Mouse (Mus musculus): ENCODE data around the gene Als2. TPM values are rescaled to one million over a fixed set of nuclear protein-coding genes. Genes with fewer than 3 reads are reported as not detected.

The Als2 gene
- 2.6 and 3.2 TPM in 2 replicates for polyA plus RNA-seq (2015; fragmentation: Nextera tagmentation; extraction: Ambion mirVana)

DNA sequence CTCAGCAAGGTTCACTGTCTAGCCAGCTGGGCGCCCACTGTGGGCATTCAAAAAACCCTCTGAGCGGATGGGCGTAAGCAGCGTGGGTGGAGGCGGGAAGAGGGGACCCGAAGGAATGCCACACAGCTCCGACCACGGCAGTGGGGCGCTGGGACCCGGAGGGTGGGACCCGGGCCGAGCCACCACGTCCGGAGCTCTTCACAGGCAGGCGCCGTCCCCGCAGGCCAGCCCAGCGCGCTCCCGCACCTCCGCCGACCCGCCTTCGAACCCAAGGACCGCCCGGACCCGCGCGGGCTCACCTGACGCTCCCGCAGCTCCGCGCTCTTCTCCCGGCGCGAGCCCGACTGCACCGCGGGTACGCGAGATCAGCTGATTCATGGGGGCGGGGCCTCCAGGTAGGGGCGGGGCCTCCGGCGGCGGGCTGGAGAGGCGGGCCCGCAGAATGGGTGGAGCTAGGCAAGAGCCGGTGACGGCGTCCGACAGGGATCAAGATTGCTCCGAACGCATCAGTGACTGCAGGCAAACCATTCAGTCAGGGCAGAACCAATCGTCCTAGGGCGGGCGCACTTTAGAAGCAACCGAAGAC is at the start of gene Als2:
Gene Als2, minus strand, starts transcription at position 376 of the 586 bp plus-strand sequence.
- no peak for TF ChIP-seq CTCF (IDR thresholded peaks at IDR 0.05; ENCODE audit: low read depth)
- under 1% methylated on average over 58 of the region's 58 CpGs for WGBS
- Histone ChIP-seq H3K9ac (ENCODE audit: low read depth, low read length) (peak within 1 kb of the TSS; percentile 75), H3K4me2 (replicated peaks; ENCODE audit: low read depth) (peak within 1 kb of the TSS; percentile 94), H3K9me3 (ENCODE audit: control insufficient read depth) (no peaks in the 10 kb centered on the region), H3K36me3 (ENCODE audit: control insufficient read depth, insufficient read depth) (no peaks in the 10 kb centered on the region), H3K4me3 (ENCODE audit: low read depth, low read length) (peak within 1 kb of the TSS; percentile 77), H3K4me1 (replicated peaks; ENCODE audit: control insufficient read depth, insufficient read depth, low read length) (peaks cover 2% of the 10 kb centered on the region; the same call in 1 of the 2 replicates), H3K27ac (ENCODE audit: low read depth, low read length) (peak within 1 kb of the TSS; percentile 51), H3K27me3 (replicated peaks; ENCODE audit: control insufficient read depth, insufficient read depth, low read length) (no peaks in the 10 kb centered on the region)
- peak; percentile 96 for ATAC-seq

DNA sequence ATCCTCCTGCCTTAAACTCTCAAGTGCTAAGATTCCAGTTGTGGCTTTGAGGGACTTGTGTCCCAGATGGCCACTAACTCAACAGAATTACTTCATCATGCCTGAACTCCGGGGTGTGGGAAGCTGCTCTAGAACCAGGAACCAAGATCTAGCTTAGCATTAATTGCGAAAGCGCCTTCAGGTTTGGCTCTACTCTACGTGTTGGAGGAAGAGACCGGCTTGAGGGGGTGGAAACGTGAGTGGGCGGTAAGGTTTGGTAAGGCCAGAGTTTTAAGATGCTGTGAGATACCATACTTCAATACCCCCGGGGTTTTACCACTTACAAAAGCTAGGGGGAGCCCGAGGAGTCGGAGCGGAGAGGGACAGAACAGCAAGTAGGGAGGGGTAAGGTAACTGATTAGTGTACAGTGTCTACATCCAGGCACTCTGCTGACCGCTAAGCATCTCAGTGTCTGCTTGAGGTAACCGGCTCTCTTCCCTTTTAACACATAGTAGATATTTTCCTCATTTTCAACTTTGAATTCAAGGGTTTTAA is 49.4 kb upstream of the Als2 start:
- ATAC-seq: no peak
- peak; percentile 56 for TF ChIP-seq CTCF (IDR thresholded peaks at IDR 0.05; ENCODE audit: low read depth)
- no peaks in the 10 kb centered on the region for H3K27me3 ChIP-seq (replicated peaks; ENCODE audit: control insufficient read depth, insufficient read depth, low read length)
- H3K4me3 ChIP-seq (ENCODE audit: low read depth, low read length): no peak overlapping the region
- no peaks in the 10 kb centered on the region for H3K9me3 ChIP-seq (ENCODE audit: control insufficient read depth)
- no peak overlapping the region for H3K4me2 ChIP-seq (replicated peaks; ENCODE audit: low read depth)
- no peak overlapping the region for H3K27ac ChIP-seq (ENCODE audit: low read depth, low read length)
- H3K36me3 ChIP-seq (ENCODE audit: control insufficient read depth, insufficient read depth): no peaks in the 10 kb centered on the region
- H3K9ac ChIP-seq (ENCODE audit: low read depth, low read length): no peak overlapping the region
- H3K4me1 ChIP-seq (replicated peaks; ENCODE audit: control insufficient read depth, insufficient read depth, low read length): no peaks in the 10 kb centered on the region
- WGBS: 73% methylated on average over 13 of the region's 13 CpGs

DNA sequence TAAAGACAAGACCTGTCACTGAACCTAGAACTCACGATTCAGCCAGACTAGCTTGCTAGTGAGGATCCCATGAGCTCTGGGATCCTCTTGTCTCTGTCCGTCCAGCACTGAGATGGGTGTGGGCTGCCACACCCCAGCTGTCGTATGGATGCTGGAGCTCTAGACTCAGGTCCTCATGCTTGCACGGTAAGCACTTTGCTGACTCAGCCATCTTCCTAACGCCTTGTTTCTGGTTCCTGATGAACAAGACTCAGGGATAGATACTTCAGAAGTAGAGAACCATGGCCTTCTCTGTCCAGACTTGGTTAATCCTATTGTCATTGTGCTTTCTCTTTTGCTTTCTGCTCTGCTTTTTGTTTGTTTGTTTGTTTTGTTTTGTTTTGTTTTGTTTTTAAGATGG is 48.8 kb upstream of the Als2 start:
- ATAC-seq: no peak
- no peak for TF ChIP-seq CTCF (IDR thresholded peaks at IDR 0.05; ENCODE audit: low read depth)
- no peaks in the 10 kb centered on the region for H3K27me3 ChIP-seq (replicated peaks; ENCODE audit: control insufficient read depth, insufficient read depth, low read length)
- no peaks in the 10 kb centered on the region for H3K9me3 ChIP-seq (ENCODE audit: control insufficient read depth)
- WGBS: 69% methylated on average over 5 of the region's 5 CpGs
- no peak overlapping the region for H3K4me3 ChIP-seq (ENCODE audit: low read depth, low read length)
- no peaks in the 10 kb centered on the region for H3K36me3 ChIP-seq (ENCODE audit: control insufficient read depth, insufficient read depth)
- H3K27ac ChIP-seq (ENCODE audit: low read depth, low read length): no peak overlapping the region
- H3K9ac ChIP-seq (ENCODE audit: low read depth, low read length): no peak overlapping the region
- no peak overlapping the region for H3K4me2 ChIP-seq (replicated peaks; ENCODE audit: low read depth)
- no peaks in the 10 kb centered on the region for H3K4me1 ChIP-seq (replicated peaks; ENCODE audit: control insufficient read depth, insufficient read depth, low read length)

DNA sequence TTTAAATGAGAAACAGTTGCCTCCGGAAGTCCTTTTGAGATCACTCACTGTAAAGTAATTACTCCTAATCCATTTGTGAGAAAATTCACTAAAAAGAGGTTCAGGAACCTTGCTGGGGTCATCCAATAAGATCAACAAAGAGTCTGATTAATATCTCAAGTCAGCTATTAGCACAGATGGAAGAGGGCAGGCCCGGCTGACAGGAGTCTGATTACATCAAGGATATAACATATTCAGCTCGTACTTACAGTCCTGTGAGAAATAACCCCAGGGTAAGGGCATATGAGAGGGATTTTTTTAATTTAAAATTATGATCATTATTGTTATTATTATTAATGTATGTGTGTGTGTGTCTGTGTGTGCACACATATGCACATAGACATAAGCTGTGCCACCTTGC is 35.2 kb upstream of the Als2 start:
- Histone ChIP-seq H3K4me2 (replicated peaks; ENCODE audit: low read depth) (no peak overlapping the region), H3K4me1 (replicated peaks; ENCODE audit: control insufficient read depth, insufficient read depth, low read length) (no peaks in the 10 kb centered on the region), H3K9me3 (ENCODE audit: control insufficient read depth) (no peaks in the 10 kb centered on the region), H3K9ac (ENCODE audit: low read depth, low read length) (no peak overlapping the region), H3K27ac (ENCODE audit: low read depth, low read length) (no peak overlapping the region), H3K36me3 (ENCODE audit: control insufficient read depth, insufficient read depth) (no peaks in the 10 kb centered on the region), H3K4me3 (ENCODE audit: low read depth, low read length) (no peak overlapping the region), H3K27me3 (replicated peaks; ENCODE audit: control insufficient read depth, insufficient read depth, low read length) (no peaks in the 10 kb centered on the region)
- no peak for TF ChIP-seq CTCF (IDR thresholded peaks at IDR 0.05; ENCODE audit: low read depth)
- WGBS: 80% methylated on average over 3 of the region's 3 CpGs
- ATAC-seq: no peak

- H3K9ac ChIP-seq (ENCODE audit: low read depth, low read length): no peak overlapping the region
- H3K27me3 ChIP-seq (replicated peaks; ENCODE audit: control insufficient read depth, insufficient read depth, low read length): no peaks in the 10 kb centered on the region
- no peaks in the 10 kb centered on the region for H3K4me1 ChIP-seq (replicated peaks; ENCODE audit: control insufficient read depth, insufficient read depth, low read length)
- no peaks in the 10 kb centered on the region for H3K9me3 ChIP-seq (ENCODE audit: control insufficient read depth)
- H3K36me3 ChIP-seq (ENCODE audit: control insufficient read depth, insufficient read depth): no peaks in the 10 kb centered on the region
- no peak for TF ChIP-seq CTCF (IDR thresholded peaks at IDR 0.05; ENCODE audit: low read depth)
- H3K27ac ChIP-seq (ENCODE audit: low read depth, low read length): no peak overlapping the region
- no peak overlapping the region for H3K4me2 ChIP-seq (replicated peaks; ENCODE audit: low read depth)
- H3K4me3 ChIP-seq (ENCODE audit: low read depth, low read length): no peak overlapping the region
- 57% methylated on average over 20 of the region's 20 CpGs for WGBS
- ATAC-seq: no peak
Measured at GRCm38 (mm10) chr1:59269951-59270689, 33.1 kb upstream of the Als2 start.

DNA sequence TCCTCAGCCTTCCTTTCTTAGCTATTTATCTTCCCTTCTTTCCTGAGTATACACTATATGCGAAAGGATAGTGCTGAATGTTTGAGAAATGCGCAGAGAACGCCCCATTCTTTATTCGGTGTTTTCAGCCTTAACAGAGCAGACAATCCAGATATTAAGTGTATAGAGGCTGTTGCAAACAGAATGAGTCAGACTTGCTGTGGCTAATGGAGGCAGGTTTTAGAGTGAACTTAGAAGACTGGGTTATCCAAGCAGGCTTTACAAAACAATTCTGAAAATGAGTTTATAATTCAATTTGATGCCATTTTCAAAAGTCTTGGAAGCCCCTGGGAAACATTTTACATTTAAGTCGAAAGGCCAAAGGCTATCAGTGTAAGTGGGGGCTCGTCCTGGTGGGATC is 32.4 kb upstream of the Als2 start:
- Histone ChIP-seq H3K36me3 (ENCODE audit: control insufficient read depth, insufficient read depth) (no peaks in the 10 kb centered on the region), H3K4me2 (replicated peaks; ENCODE audit: low read depth) (no peak overlapping the region), H3K27ac (ENCODE audit: low read depth, low read length) (no peak overlapping the region), H3K27me3 (replicated peaks; ENCODE audit: control insufficient read depth, insufficient read depth, low read length) (no peaks in the 10 kb centered on the region), H3K9me3 (ENCODE audit: control insufficient read depth) (no peaks in the 10 kb centered on the region), H3K9ac (ENCODE audit: low read depth, low read length) (no peak overlapping the region), H3K4me3 (ENCODE audit: low read depth, low read length) (no peak overlapping the region), H3K4me1 (replicated peaks; ENCODE audit: control insufficient read depth, insufficient read depth, low read length) (no peaks in the 10 kb centered on the region)
- TF ChIP-seq CTCF (IDR thresholded peaks at IDR 0.05; ENCODE audit: low read depth): no peak
- no peak for ATAC-seq
- 92% methylated on average over 6 of the region's 6 CpGs for WGBS

Data from intestine, postnatal 0 days (tissue).